ENCODE assay signal across 8 mouse cellular contexts in the genomic region with DNA sequence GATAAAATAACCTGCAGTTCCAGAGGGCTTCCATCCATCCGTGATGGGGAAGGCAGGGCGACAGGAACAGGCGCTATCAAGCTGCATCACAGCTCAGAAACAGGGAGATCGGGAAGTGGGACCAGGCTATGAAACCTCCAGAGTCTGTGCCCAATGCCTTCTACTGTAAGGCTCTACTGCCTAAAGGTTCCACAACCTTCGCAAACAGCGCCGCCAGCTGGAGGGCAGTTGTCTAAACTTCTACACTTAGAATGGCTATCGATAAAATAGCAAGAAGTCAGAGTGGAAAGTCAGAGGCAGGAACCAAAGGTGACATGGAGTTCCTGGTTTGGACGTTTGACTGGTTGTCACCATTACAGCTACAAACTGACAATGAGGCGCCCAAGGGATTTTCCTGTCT. TPM values are rescaled to one million over a fixed set of nuclear protein-coding genes. Genes with fewer than 3 reads are reported as not detected.
DNase-seq lines count a peak whose midpoint lies in the region; ATAC-seq and TF ChIP-seq lines count a peak whose summit lies in the region.

No protein-coding gene starts in this region.

- DNase-seq in urinary bladder, adult 18-20 months (ENCODE audit: low spot score in 2 of 2): peak; percentile 30 to 51
- no peak for DNase-seq in urinary bladder, postnatal 10 days (ENCODE audit: low spot score)
- peak; percentile 46 for DNase-seq in gastrocnemius, postnatal 25 days
- peak; percentile 67 for DNase-seq in kidney, adult 11 months
- DNase-seq in limb, embryonic 11.5 days (ENCODE audit: low spot score): peak; percentile 73
- DNase-seq in midbrain, postnatal 0 days (ENCODE audit: low spot score): peak; percentile 61

- H3K9ac ChIP-seq in limb, embryonic 11.5 days (ENCODE audit: low read length): no peak overlapping the region
- H3K9ac ChIP-seq in midbrain, postnatal 0 days (replicated peaks; ENCODE audit: low read length, poor library complexity, severe bottlenecking): no peak overlapping the region
- H3K9ac ChIP-seq in stomach, embryonic 15.5 days: no peak overlapping the region

- H3K36me3 ChIP-seq in limb, embryonic 11.5 days (ENCODE audit: control insufficient read depth, insufficient read depth, low read length): peaks cover 5% of the 10 kb centered on the region
- peaks cover 15% of the 10 kb centered on the region for H3K36me3 ChIP-seq in midbrain, postnatal 0 days (ENCODE audit: insufficient read depth, low read length)
- H3K36me3 ChIP-seq in stomach, embryonic 15.5 days: peaks cover 5% of the 10 kb centered on the region

- peaks cover 3% of the 10 kb centered on the region; the same call in 1 of the 2 replicates for H3K4me1 ChIP-seq in limb, embryonic 11.5 days (ENCODE audit: control insufficient read depth, insufficient read depth, low read length)
- H3K4me1 ChIP-seq in midbrain, postnatal 0 days (ENCODE audit: insufficient read depth, low read length): peaks cover 5% of the 10 kb centered on the region; the same call in 1 of the 2 replicates
- peaks cover 6% of the 10 kb centered on the region for H3K4me1 ChIP-seq in stomach, embryonic 15.5 days

- peak; percentile 77 for ATAC-seq in common myeloid progenitor, adult 5-6 weeks (replicated peaks; ENCODE audit: low read depth, poor library complexity, severe bottlenecking)
- ATAC-seq in limb, embryonic 11.5 days (ENCODE audit: insufficient number of reproducible peaks, low FRiP score, low TSS enrichment, low read depth): no peak
- ATAC-seq in midbrain, postnatal 0 days (ENCODE audit: low FRiP score): no peak
- ATAC-seq in stomach, embryonic 15.5 days (ENCODE audit: insufficient read depth, low FRiP score, low read depth): no peak

- H3K4me2 ChIP-seq in limb, embryonic 11.5 days (ENCODE audit: low read depth, severe bottlenecking): 0 out of 2 replicates have a peak overlapping the region, but pooled peaks have one; percentile 4
- H3K4me2 ChIP-seq in midbrain, postnatal 0 days (ENCODE audit: low read depth, low read length, poor library complexity, severe bottlenecking): 0 out of 2 replicates have a peak overlapping the region, but pooled peaks have one; percentile 15
- 0 out of 2 replicates have a peak overlapping the region, but pooled peaks have one; percentile 30 for H3K4me2 ChIP-seq in stomach, embryonic 15.5 days

- no peaks in the 10 kb centered on the region for H3K9me3 ChIP-seq in limb, embryonic 11.5 days (ENCODE audit: control insufficient read depth, low read length)
- H3K9me3 ChIP-seq in midbrain, postnatal 0 days (ENCODE audit: low read length): no peaks in the 10 kb centered on the region
- H3K9me3 ChIP-seq in stomach, embryonic 15.5 days: no peaks in the 10 kb centered on the region

- H3K27me3 ChIP-seq in limb, embryonic 11.5 days (ENCODE audit: control insufficient read depth, insufficient read depth, low read length): no peaks in the 10 kb centered on the region
- H3K27me3 ChIP-seq in midbrain, postnatal 0 days (ENCODE audit: insufficient read depth, low read length): no peaks in the 10 kb centered on the region
- H3K27me3 ChIP-seq in stomach, embryonic 15.5 days (replicated peaks): no peaks in the 10 kb centered on the region

- 36% methylated on average over 10 of the region's 10 CpGs for WGBS in limb, embryonic 11.5 days
- WGBS in midbrain, postnatal 0 days: 30% methylated on average over 10 of the region's 10 CpGs
- 34% methylated on average over 10 of the region's 10 CpGs for WGBS in stomach, embryonic 15.5 days

- no peak overlapping the region for H3K27ac ChIP-seq in limb, embryonic 11.5 days (replicated peaks; ENCODE audit: low read depth, low read length)
- H3K27ac ChIP-seq in midbrain, postnatal 0 days (ENCODE audit: low read depth, low read length): no peak overlapping the region
- H3K27ac ChIP-seq in stomach, embryonic 15.5 days: no peak overlapping the region

- peak; percentile 72 for TF ChIP-seq CTCF in midbrain, postnatal 0 days (IDR thresholded peaks at IDR 0.05)

- no peak overlapping the region for H3K4me3 ChIP-seq in limb, embryonic 11.5 days (ENCODE audit: low read depth, low read length)
- no peak overlapping the region for H3K4me3 ChIP-seq in midbrain, postnatal 0 days (ENCODE audit: low read depth, low read length)
- H3K4me3 ChIP-seq in stomach, embryonic 15.5 days (replicated peaks): peak overlapping the region; percentile 23

RNA-seq across cellular contexts. Expression of a gene that starts 1.4 kb away (rescaled TPM):
- total RNA-seq in common myeloid progenitor, adult 5-6 weeks (2017): 82.6 and 101 TPM in 2 replicates
- total RNA-seq in gastrocnemius, postnatal 25 days (2021): 100 to 1,000 TPM in 1 of 2 experiments, 10 to 100 TPM in 1; 96.9 to 110 TPM
- polyA plus RNA-seq in limb, embryonic 11.5 days (2014; fragmentation: Nextera tagmentation; extraction: Ambion mirVana): 96.9 and 106 TPM in 2 replicates
- 64.7 and 86.4 TPM in 2 replicates for total RNA-seq in midbrain, postnatal 0 days (2014; rRNA removed)
- polyA plus RNA-seq in midbrain, postnatal 0 days (2015; fragmentation: Nextera tagmentation; extraction: Ambion mirVana): 64.0 and 68.6 TPM in 2 replicates
- 75.9 and 78.2 TPM in 2 replicates for polyA plus RNA-seq in stomach, embryonic 15.5 days (2015; fragmentation: Nextera tagmentation; extraction: Ambion mirVana)

RNA-seq across cellular contexts. Expression of a gene that starts 34.4 kb away (rescaled TPM):
- total RNA-seq in common myeloid progenitor, adult 5-6 weeks (2017): 0.63 and 1.7 TPM in 2 replicates
- 10 to 100 TPM in 1 of 2 experiments, 1 to 10 TPM in 1; 7.7 to 10.9 TPM for total RNA-seq in gastrocnemius, postnatal 25 days (2021)
- 4.5 and 5.0 TPM in 2 replicates for polyA plus RNA-seq in limb, embryonic 11.5 days (2014; fragmentation: Nextera tagmentation; extraction: Ambion mirVana)
- total RNA-seq in midbrain, postnatal 0 days (2014; rRNA removed): 4.1 and 6.0 TPM in 2 replicates
- polyA plus RNA-seq in midbrain, postnatal 0 days (2015; fragmentation: Nextera tagmentation; extraction: Ambion mirVana): 1.4 and 1.6 TPM in 2 replicates
- polyA plus RNA-seq in stomach, embryonic 15.5 days (2015; fragmentation: Nextera tagmentation; extraction: Ambion mirVana): 2.6 and 3.3 TPM in 2 replicates

RNA-seq across cellular contexts. Expression of a gene that starts 49.5 kb away (rescaled TPM):
- total RNA-seq in common myeloid progenitor, adult 5-6 weeks (2017): 203 and 206 TPM in 2 replicates
- total RNA-seq in gastrocnemius, postnatal 25 days (2021): 10 to 100 TPM; 15.5 to 17.6 TPM
- 93.4 and 95.6 TPM in 2 replicates for polyA plus RNA-seq in limb, embryonic 11.5 days (2014; fragmentation: Nextera tagmentation; extraction: Ambion mirVana)
- total RNA-seq in midbrain, postnatal 0 days (2014; rRNA removed): 21.3 and 29.0 TPM in 2 replicates
- polyA plus RNA-seq in midbrain, postnatal 0 days (2015; fragmentation: Nextera tagmentation; extraction: Ambion mirVana): 68.0 and 71.8 TPM in 2 replicates
- polyA plus RNA-seq in stomach, embryonic 15.5 days (2015; fragmentation: Nextera tagmentation; extraction: Ambion mirVana): 68.9 and 74.6 TPM in 2 replicates

RNA-seq across cellular contexts. Expression of a gene that starts 49.5 kb away (rescaled TPM):
- total RNA-seq in common myeloid progenitor, adult 5-6 weeks (2017): 111 and 126 TPM in 2 replicates
- total RNA-seq in gastrocnemius, postnatal 25 days (2021): 100 to 1,000 TPM in 1 of 2 experiments, 10 to 100 TPM in 1; 91.2 to 108 TPM
- polyA plus RNA-seq in limb, embryonic 11.5 days (2014; fragmentation: Nextera tagmentation; extraction: Ambion mirVana): 230 and 231 TPM in 2 replicates
- 35.8 and 46.4 TPM in 2 replicates for total RNA-seq in midbrain, postnatal 0 days (2014; rRNA removed)
- 188 and 191 TPM in 2 replicates for polyA plus RNA-seq in midbrain, postnatal 0 days (2015; fragmentation: Nextera tagmentation; extraction: Ambion mirVana)
- polyA plus RNA-seq in stomach, embryonic 15.5 days (2015; fragmentation: Nextera tagmentation; extraction: Ambion mirVana): 154 and 175 TPM in 2 replicates
